Mouse (Mus musculus) neural tube, embryonic 11.5 days (tissue): ENCODE data around the gene Scarb1. TPM values are rescaled to one million over a fixed set of nuclear protein-coding genes. Genes with fewer than 3 reads are reported as not detected.

ENCODE experiments used
- ATAC-seq: fragments of 200-750 bp; cut with Nextera tagmentation; 2 replicates; pipeline ENCODE4 v1.8.0; 2017; ENCODE audit warnings: moderate number of reproducible peaks, mild to moderate bottlenecking, moderate TSS enrichment, moderate library complexity; ENCODE audit not compliant: insufficient read depth, low FRiP score, low TSS enrichment
- DNase-seq: peaks from one replicate; pipeline ENCODE4 v3.0.0-alpha.2; 2015; ENCODE audit warnings: low spot score
- H3K27ac ChIP-seq: fragments of 300-500 bp; sonication (generic); 2 replicates; pipeline ENCODE4 v1.5.1; 2014; ENCODE audit warnings: low read depth, mild to moderate bottlenecking, low read length
- H3K27me3 ChIP-seq: fragments of 300-500 bp; sonication (generic); 2 replicates; pipeline ENCODE4 v1.6.1; 2014; ENCODE audit warnings: mild to moderate bottlenecking, low read length, mixed read lengths; ENCODE audit not compliant: control insufficient read depth, insufficient read depth
- H3K36me3 ChIP-seq: fragments of 300-500 bp; sonication (generic); 2 replicates; pipeline ENCODE4 v1.6.1; 2014; ENCODE audit warnings: mild to moderate bottlenecking, low read length, moderate library complexity, mixed read lengths; ENCODE audit not compliant: control insufficient read depth, insufficient read depth
- H3K4me1 ChIP-seq: fragments of 300-500 bp; sonication (generic); 2 replicates; pipeline ENCODE4 v1.6.1; 2014; ENCODE audit warnings: low read length, mixed read lengths; ENCODE audit not compliant: control insufficient read depth, insufficient read depth
- H3K4me2 ChIP-seq: fragments of 300-500 bp; sonication (generic); 2 replicates; pipeline ENCODE4 v1.6.1; 2014; ENCODE audit warnings: low read depth, mild to moderate bottlenecking, moderate library complexity
- H3K4me3 ChIP-seq: fragments of 300-500 bp; sonication (generic); 2 replicates; pipeline ENCODE4 v1.5.1; 2014; ENCODE audit warnings: low read depth, low read length
- H3K9ac ChIP-seq: fragments of 300-500 bp; sonication (generic); 2 replicates; pipeline ENCODE4 v1.6.1; 2014; ENCODE audit warnings: mild to moderate bottlenecking, low read length
- H3K9me3 ChIP-seq: fragments of 300-500 bp; sonication (generic); 2 replicates; pipeline ENCODE4 v1.6.1; 2016; ENCODE audit warnings: low read length; ENCODE audit not compliant: control insufficient read depth
- WGBS: fragments of 180-500 bp; shearing (Covaris S2); extraction: QIAGEN DNeasy Blood & Tissue Kit; methylation state at CpG from one replicate; pipeline ENCODE4 v1.1.7; 2014; 5-methylcytosine and 5-hydroxymethylcytosine counted together
- polyA plus RNA-seq: library from polyadenylated mRNA; unstranded; fragments of >200 nt; fragmentation: Nextera tagmentation; extraction: Ambion mirVana; gene quantifications from 2 replicates; pipeline ENCODE4 v1.2.1, GENCODE M21; 2014

The Scarb1 gene
- polyA plus RNA-seq, 1 experiment from 2014 or later: 22.2 TPM

DNA sequence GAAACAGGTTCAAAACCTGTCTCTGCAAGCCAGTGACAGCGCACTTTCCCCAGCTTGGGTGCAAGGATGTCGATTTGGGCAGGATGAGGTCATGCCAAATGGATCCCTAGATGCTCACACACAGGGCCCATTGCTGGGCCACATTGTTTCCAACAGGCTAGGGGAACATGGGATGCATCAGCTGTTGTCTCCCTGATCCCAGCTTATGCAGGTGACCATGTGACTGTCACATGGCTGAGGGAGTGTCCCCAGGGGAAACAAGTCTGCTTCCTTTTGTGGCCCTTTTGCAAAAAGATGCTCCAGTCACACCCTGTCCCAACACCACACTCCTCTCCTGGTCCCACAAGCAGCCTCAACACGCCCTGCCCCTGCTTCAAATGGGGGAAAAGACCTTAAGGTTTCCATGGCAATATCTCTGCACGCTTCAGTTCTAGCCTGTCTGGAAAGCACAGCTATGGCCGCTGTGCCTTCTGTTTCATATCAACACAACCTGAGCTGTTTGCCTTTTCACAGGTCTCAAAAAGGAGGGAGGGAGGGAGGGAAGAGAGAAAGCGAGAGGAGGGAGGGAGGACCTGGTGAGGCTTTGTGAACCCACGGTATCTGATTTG lies 14.1 kb upstream of the Scarb1 start:
- Histone ChIP-seq H3K4me1 (no peaks in the 10 kb centered on the region), H3K4me3 (no peak overlapping the region), H3K9me3 (no peaks in the 10 kb centered on the region), H3K27ac (no peak overlapping the region), H3K4me2 (no peak overlapping the region), H3K27me3 (no peaks in the 10 kb centered on the region), H3K36me3 (no peaks in the 10 kb centered on the region), H3K9ac (no peak overlapping the region)
- DNase-seq: no peak
- ATAC-seq: no peak
- WGBS: 65% methylated on average over 7 of the region's 7 CpGs

DNA sequence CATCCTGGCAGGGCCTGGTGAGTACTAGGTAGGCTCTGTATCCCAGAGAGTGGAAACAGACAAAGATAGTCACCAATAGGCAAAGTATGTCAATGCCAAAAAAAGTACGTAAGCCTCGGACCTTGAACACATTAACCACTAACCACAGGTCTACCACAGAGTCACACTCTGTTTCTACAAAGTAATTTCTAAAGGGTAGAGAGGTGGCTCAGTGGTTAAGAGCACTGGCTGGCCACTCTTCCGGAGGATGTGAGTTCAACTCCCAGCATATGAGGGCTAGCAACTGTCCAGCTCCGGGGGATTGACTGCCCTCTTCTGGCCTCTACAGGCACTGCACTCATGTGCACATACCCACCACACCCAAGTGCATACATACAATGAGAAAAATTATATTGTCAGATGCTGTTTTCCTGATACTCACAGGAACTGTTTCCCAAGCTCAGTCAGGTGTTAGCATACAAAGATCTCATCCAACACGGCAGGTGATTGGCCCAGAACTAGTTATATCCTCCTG lies 11.9 kb upstream of the Scarb1 start:
- H3K27ac ChIP-seq: no peak overlapping the region
- H3K9ac ChIP-seq: no peak overlapping the region
- no peak overlapping the region for H3K4me3 ChIP-seq
- no peaks in the 10 kb centered on the region for H3K36me3 ChIP-seq
- no peaks in the 10 kb centered on the region for H3K9me3 ChIP-seq
- H3K4me1 ChIP-seq: no peaks in the 10 kb centered on the region
- no peaks in the 10 kb centered on the region for H3K27me3 ChIP-seq
- ATAC-seq (no peak), DNase-seq (no peak)
- 94% methylated on average over 5 of the region's 5 CpGs for WGBS
- no peak overlapping the region for H3K4me2 ChIP-seq

DNA sequence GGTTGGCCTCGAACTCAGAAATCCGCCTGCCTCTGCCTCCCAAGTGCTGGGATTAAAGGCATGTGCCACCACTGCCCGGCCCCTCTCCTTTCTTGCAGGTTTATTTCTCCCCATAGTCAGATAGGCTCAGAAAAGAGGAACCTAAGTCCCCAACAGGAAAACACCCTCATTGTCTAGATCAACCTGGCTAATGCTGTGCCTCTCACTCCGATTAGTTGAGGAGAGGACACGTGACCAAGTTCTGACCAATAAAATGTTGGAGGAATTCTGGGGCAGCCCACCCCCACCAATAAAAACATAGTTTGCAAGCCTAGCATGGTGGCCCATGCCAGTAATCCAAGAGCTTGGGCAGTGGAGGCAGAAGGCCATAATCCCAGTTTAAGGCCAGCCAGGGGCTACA lies 11.0 kb upstream of the Scarb1 start:
- DNase-seq: no peak
- Histone ChIP-seq H3K36me3 (no peaks in the 10 kb centered on the region), H3K4me3 (no peak overlapping the region), H3K27ac (no peak overlapping the region), H3K9ac (no peak overlapping the region), H3K9me3 (no peaks in the 10 kb centered on the region), H3K4me1 (no peaks in the 10 kb centered on the region), H3K27me3 (no peaks in the 10 kb centered on the region), H3K4me2 (no peak overlapping the region)
- 89% methylated on average over 5 of the region's 5 CpGs for WGBS
- no peak for ATAC-seq

DNA sequence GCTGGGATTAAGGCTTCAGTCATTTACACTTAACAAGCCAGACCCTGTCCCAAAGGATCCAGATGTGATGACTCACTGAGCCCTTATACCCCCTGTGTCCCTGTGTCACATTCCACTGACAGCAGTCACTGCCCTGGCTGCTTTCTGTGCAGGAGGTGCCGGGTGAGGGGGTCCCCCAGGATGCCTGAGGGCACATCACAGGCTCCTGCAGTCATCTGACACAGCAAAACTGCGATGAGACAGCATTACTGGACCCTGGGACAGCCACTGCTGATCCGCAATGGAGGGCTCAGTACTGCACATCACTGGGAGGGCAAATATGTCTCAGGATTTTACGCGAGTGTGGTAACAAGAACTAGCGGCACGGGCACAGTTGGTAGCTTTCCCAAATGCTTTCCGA lies 10.2 kb upstream of the Scarb1 start:
- 82% methylated on average over 8 of the region's 8 CpGs for WGBS
- no peaks in the 10 kb centered on the region for H3K9me3 ChIP-seq
- H3K4me1 ChIP-seq: no peaks in the 10 kb centered on the region
- H3K4me2 ChIP-seq: no peak overlapping the region
- no peaks in the 10 kb centered on the region for H3K27me3 ChIP-seq
- H3K4me3 ChIP-seq: no peak overlapping the region
- H3K36me3 ChIP-seq: no peaks in the 10 kb centered on the region
- no peak for DNase-seq
- no peak overlapping the region for H3K9ac ChIP-seq
- ATAC-seq: no peak
- H3K27ac ChIP-seq: no peak overlapping the region

DNA sequence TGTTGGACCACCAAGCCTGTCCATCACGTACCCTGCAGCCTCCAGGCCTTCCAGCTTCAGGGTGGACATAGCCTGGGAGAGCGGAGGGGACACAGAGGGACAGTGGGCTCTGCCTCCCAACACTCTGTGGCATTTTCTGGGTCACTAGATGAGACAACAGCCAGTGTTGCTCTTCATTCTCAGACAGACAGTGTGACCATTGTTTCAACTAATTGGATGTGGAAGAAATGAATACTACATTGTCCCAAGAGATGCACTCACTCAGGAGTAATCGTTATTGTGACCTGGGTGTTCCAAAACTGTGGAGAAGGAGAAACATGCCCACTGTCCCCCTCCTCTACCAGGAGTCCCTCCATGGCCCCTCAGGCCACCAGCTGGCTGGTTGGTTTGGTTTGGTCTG lies 8.5 kb upstream of the Scarb1 start:
- no peaks in the 10 kb centered on the region for H3K36me3 ChIP-seq
- no peak overlapping the region for H3K4me2 ChIP-seq
- H3K9ac ChIP-seq: no peak overlapping the region
- no peaks in the 10 kb centered on the region for H3K27me3 ChIP-seq
- no peak overlapping the region for H3K4me3 ChIP-seq
- no peak overlapping the region for H3K27ac ChIP-seq
- H3K9me3 ChIP-seq: no peaks in the 10 kb centered on the region
- DNase-seq (no peak), ATAC-seq (no peak)
- no peaks in the 10 kb centered on the region for H3K4me1 ChIP-seq
- WGBS: 79% methylated on average over 3 of the region's 3 CpGs

DNA sequence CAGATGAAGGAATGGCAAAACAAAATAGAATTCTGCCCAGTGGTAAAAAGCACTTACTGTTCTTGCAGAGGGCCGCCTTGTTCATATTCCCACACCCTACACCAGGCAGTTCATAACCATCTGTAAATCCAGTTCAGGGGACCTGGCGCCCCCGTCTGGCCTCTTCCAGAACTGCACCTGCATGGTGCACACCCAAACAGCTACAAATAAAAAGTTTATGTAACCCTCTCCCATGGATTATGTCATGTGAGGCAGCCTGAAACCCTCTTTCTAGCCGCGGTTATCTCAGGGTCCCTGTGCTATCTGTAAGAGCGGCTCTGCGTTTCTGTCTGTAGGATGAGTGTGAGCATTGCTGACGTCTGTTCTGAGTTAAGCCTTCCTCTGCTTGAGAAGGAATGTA lies 7.6 kb upstream of the Scarb1 start:
- Histone ChIP-seq H3K36me3 (no peaks in the 10 kb centered on the region), H3K4me2 (no peak overlapping the region), H3K9me3 (no peaks in the 10 kb centered on the region), H3K27me3 (no peaks in the 10 kb centered on the region), H3K4me3 (no peak overlapping the region), H3K9ac (no peak overlapping the region), H3K27ac (no peak overlapping the region), H3K4me1 (no peaks in the 10 kb centered on the region)
- DNase-seq (peak; percentile 46), ATAC-seq (no peak)
- WGBS: 42% methylated on average over 8 of the region's 8 CpGs

DNA sequence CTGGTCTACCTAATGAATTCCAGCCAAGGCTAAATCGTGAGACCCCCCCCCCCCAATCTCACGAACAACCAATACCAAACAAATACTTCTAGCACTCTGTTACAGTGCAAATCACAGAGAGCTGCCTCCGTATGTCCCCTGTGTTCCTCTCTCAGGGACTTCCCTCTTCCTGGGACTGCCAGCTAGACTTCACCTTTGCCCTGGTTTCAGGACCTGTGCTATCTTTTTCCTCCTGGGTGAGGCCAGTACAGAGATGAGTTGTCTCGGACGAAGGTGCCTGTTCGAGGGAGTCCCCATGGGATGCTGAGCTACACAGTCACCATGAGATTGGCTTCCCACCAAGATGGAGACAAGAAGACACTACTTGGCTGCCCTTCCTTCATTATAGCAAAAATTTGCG lies 7.2 kb upstream of the Scarb1 start:
- no peaks in the 10 kb centered on the region for H3K27me3 ChIP-seq
- WGBS: 84% methylated on average over 7 of the region's 7 CpGs
- ATAC-seq: no peak

DNA sequence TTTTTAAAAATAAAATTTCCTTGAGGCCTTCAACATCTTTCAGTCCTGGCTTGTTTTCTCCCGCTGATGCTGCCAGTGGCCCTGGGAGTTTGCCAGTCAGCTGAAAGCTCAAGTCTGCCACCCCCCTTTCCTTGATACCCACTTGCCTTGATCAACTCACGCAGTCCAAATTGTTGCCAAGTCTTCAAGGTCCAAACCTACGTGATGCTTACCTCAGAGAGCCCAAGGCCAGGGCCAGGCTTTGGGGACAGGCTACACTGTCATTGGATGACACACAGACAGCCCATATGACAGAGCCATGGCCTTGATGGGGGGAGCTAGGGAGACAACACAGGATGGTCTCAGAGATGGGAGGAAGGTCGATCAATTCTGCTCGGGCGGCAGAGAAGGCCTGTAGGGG lies 3.4 kb upstream of the Scarb1 start:
- Histone ChIP-seq H3K4me1 (peaks cover 12% of the 10 kb centered on the region; the same call in 1 of the 2 replicates), H3K4me2 (no peak overlapping the region)
- DNase-seq: no peak

More for the DNA sequence above, 7.2 kb upstream of the Scarb1 start:
- Histone ChIP-seq H3K9me3 (no peaks in the 10 kb centered on the region), H3K4me2 (no peak overlapping the region), H3K4me3 (no peak overlapping the region), H3K9ac (no peak overlapping the region), H3K36me3 (no peaks in the 10 kb centered on the region), H3K4me1 (no peaks in the 10 kb centered on the region), H3K27ac (no peak overlapping the region)
- no peak for DNase-seq

DNA sequence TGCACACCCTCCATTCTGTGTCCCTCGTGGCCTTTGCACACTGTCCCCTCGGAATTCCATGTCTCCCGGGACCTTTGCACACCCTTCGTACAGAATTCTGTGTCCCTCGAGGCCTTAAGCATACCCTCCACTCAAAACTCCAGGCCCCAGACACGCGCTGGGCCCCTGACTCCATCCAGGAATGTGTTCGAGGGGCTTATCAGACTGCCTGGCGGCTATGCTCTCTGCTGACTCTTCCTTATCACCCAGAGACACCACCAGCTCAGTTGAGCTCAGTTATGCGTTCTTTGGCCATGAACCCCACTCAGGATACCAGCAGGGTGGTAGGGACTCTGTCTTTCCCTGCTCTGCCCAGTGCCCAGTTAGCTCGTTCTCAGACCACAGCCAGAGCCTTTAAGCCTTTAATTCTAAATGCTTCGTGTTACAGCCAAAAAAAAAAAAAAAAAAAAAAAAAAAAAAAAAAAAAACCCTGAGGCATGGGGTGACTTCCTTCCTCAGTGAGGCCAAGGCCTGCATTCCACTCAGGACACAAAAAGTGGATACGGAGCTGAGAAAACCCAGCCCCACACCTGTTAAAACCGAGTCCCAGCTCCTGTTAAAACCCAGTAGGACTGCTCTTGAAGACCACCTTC lies 681 bp upstream of the Scarb1 start:
- no peaks in the 10 kb centered on the region for H3K36me3 ChIP-seq
- H3K27me3 ChIP-seq: 0 out of 2 replicates have a peak, but pooled peaks cover 3% of the 10 kb centered on the region
- peak overlapping the region; percentile 62; the same call in 1 of the 2 replicates for H3K4me3 ChIP-seq
- H3K9me3 ChIP-seq: no peaks in the 10 kb centered on the region
- H3K4me2 ChIP-seq: peak overlapping the region; percentile 95
- no peak for DNase-seq
- no peak overlapping the region for H3K9ac ChIP-seq
- ATAC-seq: no peak
- WGBS: 64% methylated on average over 14 of the region's 14 CpGs
- H3K27ac ChIP-seq: no peak overlapping the region
- peaks cover 15% of the 10 kb centered on the region; the same call in 1 of the 2 replicates for H3K4me1 ChIP-seq

More for the DNA sequence above, 3.4 kb upstream of the Scarb1 start:
- ATAC-seq: no peak
- H3K27me3 ChIP-seq: 0 out of 2 replicates have a peak, but pooled peaks cover 3% of the 10 kb centered on the region
- H3K9me3 ChIP-seq: no peaks in the 10 kb centered on the region
- no peak overlapping the region for H3K4me3 ChIP-seq
- no peaks in the 10 kb centered on the region for H3K36me3 ChIP-seq
- WGBS: 93% methylated on average over 6 of the region's 6 CpGs
- no peak overlapping the region for H3K9ac ChIP-seq
- H3K27ac ChIP-seq: no peak overlapping the region
